Mouse (Mus musculus) lung, adult 2 months (tissue): ENCODE measurements at regions not wholly inside any gene's neighbourhood (a gene's known extent, or its start where the extent isn't known, plus 50 kb on each side); places are given as distances from the start of the nearest gene placed in this dataset.

Experiments used
- CTCF ChIP-seq: fragments of 200-500 bp; IDR thresholded peaks from 2 replicates; pipeline ENCODE4 v1.5.1; 2011; ENCODE audit warnings: mild to moderate bottlenecking, low read length, control low read depth; ENCODE audit not compliant: insufficient read depth
- POLR2A ChIP-seq: fragments of 200-500 bp; IDR thresholded peaks from 2 replicates; pipeline ENCODE4 v1.6.1; 2011; ENCODE audit warnings: low read depth, mild to moderate bottlenecking, control low read depth, low read length, borderline replicate concordance; ENCODE audit errors: extremely low read depth

- TF ChIP-seq CTCF (no peak), POLR2A (no peak)
These were observed 100.4 kb upstream of the Lhx8 start for GRCm38 (mm10) chr3:154430856-154431255.
